Mouse (Mus musculus) hindbrain, postnatal 0 days (tissue): ENCODE data around the gene Ap5b1. TPM values are rescaled to one million over a fixed set of nuclear protein-coding genes. Genes with fewer than 3 reads are reported as not detected.
A peak's percentile ranks its signal among the peaks of the same experiment; 100 is the strongest.

ENCODE experiments used
- ATAC-seq: fragments of 200-750 bp; cut with Nextera tagmentation; 2 replicates; pipeline ENCODE4 v1.8.0; 2017; ENCODE audit warnings: mild to moderate bottlenecking, moderate TSS enrichment, moderate library complexity
- DNase-seq: peaks from one replicate; pipeline ENCODE4 v3.0.0-alpha.2; 2015; ENCODE audit warnings: low spot score
- H3K27ac ChIP-seq: fragments of 300-500 bp; sonication (generic); 2 replicates; pipeline ENCODE4 v1.5.1; 2014; ENCODE audit warnings: mild to moderate bottlenecking
- H3K27me3 ChIP-seq: fragments of 300-500 bp; sonication (generic); 2 replicates; pipeline ENCODE4 v1.6.1; 2014; ENCODE audit warnings: low read length, mixed read lengths; ENCODE audit not compliant: insufficient read depth
- H3K36me3 ChIP-seq: fragments of 300-500 bp; sonication (generic); 2 replicates; pipeline ENCODE4 v1.6.1; 2014; ENCODE audit warnings: low read length, mixed read lengths; ENCODE audit not compliant: insufficient read depth
- H3K4me1 ChIP-seq: fragments of 300-500 bp; sonication (generic); 2 replicates; pipeline ENCODE4 v1.6.1; 2014; ENCODE audit warnings: antibody characterized with exemption, low read length, mixed read lengths; ENCODE audit not compliant: insufficient read depth
- H3K4me2 ChIP-seq: fragments of 300-500 bp; sonication (generic); 2 replicates; pipeline ENCODE4 v1.6.1; 2014; ENCODE audit warnings: low read depth, mild to moderate bottlenecking, low read length, moderate library complexity, mixed read lengths
- H3K4me3 ChIP-seq: fragments of 300-500 bp; sonication (generic); 2 replicates; pipeline ENCODE4 v1.5.1; 2014; ENCODE audit warnings: low read length
- H3K9ac ChIP-seq: fragments of 300-500 bp; sonication (generic); replicated peaks from 2 replicates; pipeline ENCODE4 v1.6.1; 2014; ENCODE audit warnings: mild to moderate bottlenecking, low read length, moderate library complexity, mixed read lengths
- H3K9me3 ChIP-seq: fragments of 300-500 bp; sonication (generic); 2 replicates; pipeline ENCODE4 v1.6.1; 2016; ENCODE audit warnings: low read length, mixed read lengths
- CTCF ChIP-seq: IDR thresholded peaks from 2 replicates; pipeline ENCODE4 v1.5.1; 2016; ENCODE audit warnings: antibody characterized with exemption, control low read depth, low read depth
- WGBS: fragments of 180-500 bp; shearing (Covaris S2); extraction: QIAGEN DNeasy Blood & Tissue Kit; methylation state at CpG from one replicate; pipeline ENCODE4 v1.1.7; 2014; 5-methylcytosine and 5-hydroxymethylcytosine counted together
- polyA plus RNA-seq: library from polyadenylated mRNA; unstranded; fragments of >200 nt; fragmentation: Nextera tagmentation; extraction: Ambion mirVana; gene quantifications from 2 replicates; pipeline ENCODE4 v1.2.1, GENCODE M21; 2015
- total RNA-seq: library from RNA; depleted of rRNA; stranded (reverse); fragments of >200 nt; gene quantifications from 2 replicates; pipeline ENCODE4 v1.2.3, GENCODE M21; 2014

Gene Ap5b1
- total and polyA plus RNA-seq, 2 experiments from 2014 or later = 2.6 to 19.3 TPM

DNA sequence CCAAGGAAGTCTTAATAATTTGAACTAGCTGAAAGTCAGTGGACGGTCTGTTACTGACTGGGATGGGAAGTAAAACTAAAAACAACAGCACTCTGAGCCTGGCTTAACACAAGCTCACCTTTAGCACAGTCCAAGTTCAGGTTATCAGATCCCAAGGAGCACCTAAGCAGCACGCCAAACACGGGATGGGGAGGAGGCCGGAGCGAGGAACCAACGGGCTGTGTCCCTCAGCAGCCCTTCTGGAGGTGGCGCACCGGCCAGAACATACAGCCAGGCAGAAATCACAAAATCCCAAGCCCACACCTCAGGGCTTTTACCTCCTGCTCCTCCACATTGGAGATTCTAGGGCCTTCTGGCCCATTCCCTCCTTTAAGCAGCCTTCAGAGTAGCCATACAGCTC, 9.1 kb upstream of the Ap5b1 start:
- peaks cover 14% of the 10 kb centered on the region for H3K4me1 ChIP-seq
- ATAC-seq (no peak), DNase-seq (no peak)
- peaks cover 53% of the 10 kb centered on the region for H3K27me3 ChIP-seq
- 62% methylated on average over 8 of the region's 8 CpGs for WGBS
- no peaks in the 10 kb centered on the region for H3K9me3 ChIP-seq
- H3K4me3 ChIP-seq = no peak overlapping the region
- H3K27ac ChIP-seq = no peak overlapping the region
- no peak for TF ChIP-seq CTCF
- H3K4me2 ChIP-seq = no peak overlapping the region
- no peak overlapping the region for H3K9ac ChIP-seq
- no peaks in the 10 kb centered on the region for H3K36me3 ChIP-seq

DNA sequence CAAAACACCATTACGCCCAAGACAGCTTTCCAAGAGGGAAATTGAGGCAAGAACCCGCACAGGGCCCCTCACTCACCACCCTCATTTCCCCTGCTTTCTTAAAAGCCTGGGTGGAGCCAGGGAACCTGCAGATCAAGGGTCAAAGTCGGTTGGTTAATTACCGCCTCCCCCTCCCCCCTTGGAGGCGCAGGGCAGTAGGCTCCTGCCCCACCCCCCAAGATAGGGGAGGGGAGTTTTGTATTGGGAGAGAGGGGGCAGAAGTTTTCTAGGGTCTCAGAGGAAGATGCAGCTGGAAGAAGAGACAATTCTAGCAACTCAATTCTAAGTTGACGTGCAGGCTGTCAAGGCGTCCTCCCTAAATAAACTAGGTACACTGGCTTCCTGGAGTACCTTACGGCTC, 8.6 kb upstream of the Ap5b1 start:
- Histone ChIP-seq H3K4me1 (peaks cover 14% of the 10 kb centered on the region), H3K27me3 (peaks cover 58% of the 10 kb centered on the region), H3K27ac (no peak overlapping the region), H3K4me3 (peak overlapping the region; percentile 41; the same call in 1 of the 2 replicates), H3K4me2 (no peak overlapping the region), H3K9me3 (no peaks in the 10 kb centered on the region), H3K36me3 (no peaks in the 10 kb centered on the region), H3K9ac (no peak overlapping the region)
- no peak for TF ChIP-seq CTCF
- ATAC-seq = no peak
- no peak for DNase-seq
- 24% methylated on average over 8 of the region's 8 CpGs for WGBS

- no peaks in the 10 kb centered on the region for H3K36me3 ChIP-seq
- no peak overlapping the region for H3K27ac ChIP-seq
- TF ChIP-seq CTCF = no peak
- H3K4me3 ChIP-seq = peak overlapping the region; percentile 41
- DNase-seq = peak; percentile 6
- WGBS = 1% methylated on average over 69 of the region's 69 CpGs
- 0 out of 2 replicates have a peak overlapping the region, but pooled peaks have one; percentile 38 for H3K9ac ChIP-seq
- peaks cover 14% of the 10 kb centered on the region for H3K4me1 ChIP-seq
- ATAC-seq = no peak
- no peaks in the 10 kb centered on the region for H3K9me3 ChIP-seq
- H3K27me3 ChIP-seq = peaks cover 59% of the 10 kb centered on the region
- peak overlapping the region; percentile 66 for H3K4me2 ChIP-seq
Observed at GRCm38 (mm10) chr19:5559631-5560456, 8.0 kb upstream of the Ap5b1 start.

GRCm38 (mm10) chr19:5560457-5561041, 7.3 kb upstream of the Ap5b1 start, which contains the start of gene Ovol1:
Gene Ovol1 (minus strand): TSS chr19:5560646.
- Histone ChIP-seq H3K27me3 (peaks cover 59% of the 10 kb centered on the region), H3K36me3 (no peaks in the 10 kb centered on the region), H3K4me2 (peak within 1 kb of the TSS; percentile 66), H3K4me3 (peak within 1 kb of the TSS; percentile 41), H3K27ac (no peak within 1 kb of the TSS), H3K9ac (peak within 1 kb of the TSS; percentile 38; the same call in 1 of the 2 replicates), H3K4me1 (peaks cover 14% of the 10 kb centered on the region), H3K9me3 (no peaks in the 10 kb centered on the region)
- no peak for TF ChIP-seq CTCF
- DNase-seq = peak; percentile 9
- ATAC-seq = no peak; the same call in 1 of the 2 replicates
- WGBS = 1% methylated on average over 57 of the region's 57 CpGs

DNA sequence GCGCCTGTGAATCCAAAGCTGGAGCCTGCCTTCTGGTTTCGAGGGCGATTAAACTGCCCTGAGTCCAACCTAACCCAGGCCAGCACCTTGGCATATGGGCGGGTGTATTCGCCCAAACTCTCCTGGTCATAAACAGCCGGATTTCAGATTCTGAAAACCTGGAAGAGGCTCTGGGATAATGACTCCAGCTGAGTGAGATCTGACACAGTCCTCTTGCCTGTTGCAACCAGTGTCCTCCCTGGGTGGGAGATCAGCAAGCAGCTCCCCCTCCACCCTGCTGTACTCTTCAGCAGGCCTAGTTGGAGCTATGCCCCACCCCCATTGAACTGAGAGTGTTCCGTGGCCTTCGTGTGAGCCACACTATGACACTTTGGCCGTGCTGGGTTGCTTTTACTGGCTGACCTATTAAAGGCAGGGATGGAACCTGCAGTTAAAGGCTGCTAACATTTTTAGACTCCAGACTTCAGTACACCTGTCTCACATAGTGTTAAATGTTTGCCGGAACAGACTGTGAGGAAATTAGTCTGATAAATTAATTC, 6.5 kb upstream of the Ap5b1 start:
- peak overlapping the region; percentile 41; the same call in 1 of the 2 replicates for H3K4me3 ChIP-seq
- H3K27ac ChIP-seq = no peak overlapping the region
- WGBS = 15% methylated on average over 10 of the region's 10 CpGs

GRCm38 (mm10) chr19:5561886-5562285, 5.9 kb upstream of the Ap5b1 start:
- no peak for ATAC-seq
- DNase-seq = no peak
- Histone ChIP-seq H3K36me3 (no peaks in the 10 kb centered on the region), H3K27ac (no peak overlapping the region), H3K9ac (no peak overlapping the region), H3K4me3 (no peak overlapping the region), H3K4me1 (peaks cover 16% of the 10 kb centered on the region), H3K27me3 (peaks cover 59% of the 10 kb centered on the region), H3K9me3 (no peaks in the 10 kb centered on the region), H3K4me2 (no peak overlapping the region)
- TF ChIP-seq CTCF = no peak
- WGBS = 67% methylated on average over 3 of the region's 3 CpGs

More for the DNA sequence above, 6.5 kb upstream of the Ap5b1 start:
- Histone ChIP-seq H3K4me1 (peaks cover 14% of the 10 kb centered on the region), H3K9me3 (no peaks in the 10 kb centered on the region), H3K27me3 (peaks cover 59% of the 10 kb centered on the region), H3K9ac (no peak overlapping the region), H3K4me2 (peak overlapping the region; percentile 66), H3K36me3 (no peaks in the 10 kb centered on the region)
- DNase-seq (no peak), ATAC-seq (no peak)
- TF ChIP-seq CTCF = no peak
